Mouse (Mus musculus) neural tube, embryonic 15.5 days (tissue): ENCODE data around the gene Mast4. TPM values are rescaled to one million over a fixed set of nuclear protein-coding genes. Genes with fewer than 3 reads are reported as not detected.
A peak's percentile ranks its signal among the peaks of the same experiment; 100 is the strongest.

Source experiments
- ATAC-seq: fragments of 200-750 bp; cut with Nextera tagmentation; 2 replicates; pipeline ENCODE4 v1.8.0; 2017; ENCODE audit warnings: mild to moderate bottlenecking, moderate TSS enrichment, moderate library complexity; ENCODE audit not compliant: low FRiP score
- H3K27ac ChIP-seq: fragments of 300-500 bp; sonication (generic); replicated peaks from 2 replicates; pipeline ENCODE4 v1.5.1; 2015; ENCODE audit warnings: mild to moderate bottlenecking, inconsistent platforms
- H3K27me3 ChIP-seq: fragments of 300-500 bp; sonication (generic); replicated peaks from 2 replicates; pipeline ENCODE4 v1.6.1; 2015; ENCODE audit warnings: inconsistent platforms
- H3K36me3 ChIP-seq: fragments of 300-500 bp; sonication (generic); 2 replicates; pipeline ENCODE4 v1.6.1; 2015; ENCODE audit warnings: inconsistent platforms
- H3K4me1 ChIP-seq: fragments of 300-500 bp; sonication (generic); 2 replicates; pipeline ENCODE4 v1.6.1; 2015; ENCODE audit warnings: inconsistent platforms
- H3K4me2 ChIP-seq: fragments of 300-500 bp; sonication (generic); 2 replicates; pipeline ENCODE4 v1.6.1; 2015; ENCODE audit warnings: inconsistent platforms, mild to moderate bottlenecking, moderate library complexity
- H3K4me3 ChIP-seq: fragments of 300-500 bp; sonication (generic); replicated peaks from 2 replicates; pipeline ENCODE4 v1.5.1; 2015; ENCODE audit warnings: mild to moderate bottlenecking, inconsistent platforms
- H3K9ac ChIP-seq: fragments of 300-500 bp; sonication (generic); replicated peaks from 2 replicates; pipeline ENCODE4 v1.6.1; 2015; ENCODE audit warnings: mild to moderate bottlenecking, inconsistent platforms
- H3K9me3 ChIP-seq: fragments of 300-500 bp; sonication (generic); replicated peaks from 2 replicates; pipeline ENCODE4 v1.6.1; 2016; ENCODE audit warnings: inconsistent platforms
- WGBS: fragments of 180-500 bp; shearing (Covaris S2); methylation state at CpG from one replicate; pipeline ENCODE4 v1.1.7; 2015; ENCODE audit warnings: mixed read lengths; 5-methylcytosine and 5-hydroxymethylcytosine counted together
- polyA plus RNA-seq: library from polyadenylated mRNA; unstranded; fragments of >200 nt; fragmentation: Nextera tagmentation; extraction: Ambion mirVana; gene quantifications from 2 replicates; pipeline ENCODE4 v1.2.1, GENCODE M21; 2015

The Mast4 gene
- polyA plus RNA-seq, 1 experiment from 2014 or later = 24.7 TPM

DNA sequence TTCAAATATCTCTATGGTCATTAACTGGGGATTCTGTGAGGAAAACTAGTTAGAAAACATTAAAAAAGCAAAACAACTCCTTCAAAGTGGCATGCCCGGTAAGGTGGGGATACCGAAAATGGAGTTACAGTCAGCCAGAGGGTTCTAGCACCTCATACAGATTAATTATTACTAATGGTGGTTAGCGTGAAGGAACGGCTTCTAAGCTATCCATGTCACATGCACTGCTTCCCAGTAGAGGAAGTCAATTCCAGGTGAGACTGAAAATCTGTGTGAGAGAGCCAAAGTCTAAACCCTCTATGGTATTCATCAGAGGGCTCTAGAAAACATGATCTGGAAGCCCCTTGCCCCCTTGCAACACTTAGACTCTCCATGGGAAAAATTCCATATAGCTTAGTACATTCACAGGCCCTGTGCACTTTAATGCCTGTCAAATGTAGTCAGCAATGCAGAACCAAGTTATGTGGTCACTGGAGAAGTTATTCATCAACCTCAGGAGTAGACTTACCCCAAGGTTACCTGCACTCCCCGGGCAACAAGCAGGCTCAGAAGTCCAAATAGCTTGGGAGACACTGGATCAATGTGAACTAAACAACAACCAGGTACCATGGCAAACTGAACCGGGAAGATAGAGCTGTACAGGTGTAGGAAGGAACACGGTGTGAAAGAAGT lies 96.1 kb downstream of the Mast4 start:
- Histone ChIP-seq H3K9me3 (no peaks in the 10 kb centered on the region), H3K4me1 (no peaks in the 10 kb centered on the region), H3K27ac (no peak overlapping the region), H3K27me3 (no peaks in the 10 kb centered on the region), H3K4me2 (no peak overlapping the region), H3K9ac (no peak overlapping the region), H3K4me3 (no peak overlapping the region), H3K36me3 (no peaks in the 10 kb centered on the region)
- WGBS = 93% methylated on average over 7 of the region's 7 CpGs
- no peak for ATAC-seq

DNA sequence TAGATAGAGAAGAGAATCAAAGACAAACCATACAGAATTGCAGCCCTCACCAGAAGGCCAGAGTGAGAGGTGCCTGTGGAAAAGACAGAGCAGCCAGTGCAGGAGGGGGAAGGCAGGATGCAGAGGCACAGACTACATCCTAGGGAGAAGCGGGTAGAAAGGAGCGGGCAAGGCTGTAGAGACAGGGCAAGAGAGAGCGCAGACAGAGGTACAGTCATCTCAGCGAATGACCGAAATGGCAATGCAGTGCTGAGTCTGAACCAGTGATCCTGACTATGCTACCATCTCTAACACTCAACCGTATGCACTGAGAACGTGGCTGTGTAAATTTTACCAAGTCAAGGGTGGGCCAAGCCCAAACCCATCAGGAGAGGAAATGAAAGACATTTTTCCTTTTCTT lies 102.1 kb downstream of the Mast4 start:
- no peak for ATAC-seq
- H3K27ac ChIP-seq = no peak overlapping the region
- no peaks in the 10 kb centered on the region for H3K36me3 ChIP-seq
- H3K27me3 ChIP-seq = no peaks in the 10 kb centered on the region
- no peak overlapping the region for H3K4me3 ChIP-seq
- H3K4me2 ChIP-seq = no peak overlapping the region
- H3K4me1 ChIP-seq = no peaks in the 10 kb centered on the region
- no peak overlapping the region for H3K9ac ChIP-seq
- 93% methylated on average over 7 of the region's 7 CpGs for WGBS
- no peaks in the 10 kb centered on the region for H3K9me3 ChIP-seq

DNA sequence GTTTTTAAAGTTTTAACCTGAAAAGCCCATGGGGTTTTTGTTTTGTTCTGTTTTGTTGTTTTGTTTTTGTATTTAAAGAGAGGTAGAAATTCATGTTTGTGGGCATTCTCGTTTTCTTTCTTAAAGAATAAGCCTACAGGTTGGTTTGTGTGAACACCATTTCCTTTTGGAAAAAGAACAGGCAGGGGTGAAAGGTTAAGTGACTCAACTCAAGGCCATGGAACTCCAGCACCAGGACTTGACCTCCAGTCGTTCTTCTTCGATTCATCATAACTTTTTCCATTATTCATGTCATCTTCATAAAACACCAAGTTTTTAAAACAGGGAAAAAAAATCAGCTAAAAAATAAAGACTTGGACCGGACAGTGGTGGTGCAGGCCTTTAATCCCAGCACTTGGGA lies 105.2 kb downstream of the Mast4 start:
- WGBS = 90% methylated on average over 4 of the region's 4 CpGs

DNA sequence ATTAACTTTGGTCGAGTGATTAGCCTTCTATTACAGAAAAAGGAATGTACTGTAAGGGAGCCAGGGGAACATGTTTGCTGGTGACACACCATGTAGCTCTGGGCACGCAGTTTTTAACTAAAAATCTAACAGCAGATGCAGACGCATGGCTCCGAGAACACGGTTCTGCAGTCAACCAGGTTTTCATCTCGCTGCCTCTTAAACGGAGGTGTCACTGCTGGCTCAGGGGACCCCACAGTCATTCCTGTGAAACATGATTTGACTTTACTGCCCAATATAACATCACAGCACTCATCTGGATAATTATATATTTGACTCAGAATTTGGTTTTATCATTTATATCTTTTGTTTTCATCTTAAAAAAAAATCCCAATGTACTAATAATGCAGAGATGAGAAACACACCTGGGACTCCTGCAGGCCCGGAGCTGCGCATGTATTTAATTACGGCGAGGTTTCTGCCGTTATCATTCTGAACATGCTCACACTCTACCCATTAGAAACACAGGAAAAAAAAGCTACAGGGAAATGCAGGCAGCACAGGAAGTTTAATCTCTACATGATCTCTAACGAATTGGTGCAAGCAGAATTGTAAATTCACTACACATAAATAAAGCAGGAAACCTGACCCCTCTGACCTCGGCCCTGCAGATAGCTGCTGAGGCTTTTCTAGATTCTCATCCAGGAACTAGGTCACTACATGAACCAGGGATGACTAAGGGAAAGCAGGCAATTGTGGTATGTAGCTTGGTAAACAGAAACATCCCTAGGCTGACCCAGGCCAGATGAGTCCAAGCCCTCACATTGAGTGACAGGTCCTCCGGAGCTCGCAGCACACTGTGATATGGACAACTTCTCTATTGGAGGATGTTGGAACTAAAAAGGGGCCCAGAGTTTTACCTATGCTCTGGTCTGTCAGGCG lies 108.1 kb downstream of the Mast4 start:
- H3K4me2 ChIP-seq = peak overlapping the region; percentile 26
- 46% methylated on average over 17 of the region's 17 CpGs for WGBS

More for the DNA sequence above, 105.2 kb downstream of the Mast4 start:
- H3K36me3 ChIP-seq = no peaks in the 10 kb centered on the region
- no peak overlapping the region for H3K4me3 ChIP-seq
- no peak overlapping the region for H3K4me2 ChIP-seq
- no peaks in the 10 kb centered on the region for H3K27me3 ChIP-seq
- H3K9ac ChIP-seq = no peak overlapping the region
- peaks cover 14% of the 10 kb centered on the region for H3K4me1 ChIP-seq
- H3K27ac ChIP-seq = no peak overlapping the region
- no peaks in the 10 kb centered on the region for H3K9me3 ChIP-seq
- ATAC-seq = no peak

DNA sequence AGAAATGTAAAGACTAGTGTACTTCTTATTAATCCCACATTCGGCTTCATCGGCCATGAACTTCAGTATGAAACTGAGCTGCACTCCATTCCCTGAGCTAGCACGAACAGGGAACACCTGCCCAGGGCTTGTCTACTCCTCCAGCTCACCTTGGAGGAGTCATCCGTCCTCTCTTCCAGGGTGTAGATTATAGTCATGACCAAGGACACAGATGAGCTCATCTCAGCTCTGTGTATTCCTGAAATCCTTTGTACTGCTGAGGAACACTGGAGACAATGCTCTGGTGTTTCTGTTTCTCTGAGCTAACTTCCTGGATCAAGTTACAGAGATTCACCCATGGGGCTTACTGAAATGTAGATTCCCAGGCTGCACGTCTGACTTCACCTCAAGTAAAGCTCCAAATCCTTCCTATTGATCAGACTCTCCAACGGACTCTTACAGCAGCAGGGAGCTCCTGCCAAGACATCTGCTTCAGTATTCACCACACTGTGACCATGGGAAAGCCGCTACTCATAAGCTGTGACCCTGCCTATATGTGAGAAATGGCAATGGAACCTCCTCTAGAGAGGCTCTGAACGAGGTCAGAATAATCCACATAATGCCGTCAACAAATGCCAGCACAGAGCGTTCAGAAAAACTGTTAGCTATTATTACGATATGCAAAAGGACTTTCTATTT lies 108.9 kb downstream of the Mast4 start:
- peak overlapping the region; percentile 26 for H3K4me2 ChIP-seq
- peaks cover 14% of the 10 kb centered on the region for H3K4me1 ChIP-seq
- no peak for ATAC-seq
- H3K27me3 ChIP-seq = no peaks in the 10 kb centered on the region
- no peaks in the 10 kb centered on the region for H3K36me3 ChIP-seq
- WGBS = 57% methylated on average over 11 of the region's 11 CpGs
- no peak overlapping the region for H3K9ac ChIP-seq
- H3K4me3 ChIP-seq = no peak overlapping the region
- H3K27ac ChIP-seq = no peak overlapping the region
- H3K9me3 ChIP-seq = no peaks in the 10 kb centered on the region

More for the DNA sequence above, 108.1 kb downstream of the Mast4 start:
- no peaks in the 10 kb centered on the region for H3K27me3 ChIP-seq
- H3K4me1 ChIP-seq = peaks cover 14% of the 10 kb centered on the region
- peak; percentile 21; the same call in 1 of the 2 replicates for ATAC-seq
- no peak overlapping the region for H3K27ac ChIP-seq
- no peaks in the 10 kb centered on the region for H3K9me3 ChIP-seq
- H3K4me3 ChIP-seq = no peak overlapping the region
- no peaks in the 10 kb centered on the region for H3K36me3 ChIP-seq
- no peak overlapping the region for H3K9ac ChIP-seq

DNA sequence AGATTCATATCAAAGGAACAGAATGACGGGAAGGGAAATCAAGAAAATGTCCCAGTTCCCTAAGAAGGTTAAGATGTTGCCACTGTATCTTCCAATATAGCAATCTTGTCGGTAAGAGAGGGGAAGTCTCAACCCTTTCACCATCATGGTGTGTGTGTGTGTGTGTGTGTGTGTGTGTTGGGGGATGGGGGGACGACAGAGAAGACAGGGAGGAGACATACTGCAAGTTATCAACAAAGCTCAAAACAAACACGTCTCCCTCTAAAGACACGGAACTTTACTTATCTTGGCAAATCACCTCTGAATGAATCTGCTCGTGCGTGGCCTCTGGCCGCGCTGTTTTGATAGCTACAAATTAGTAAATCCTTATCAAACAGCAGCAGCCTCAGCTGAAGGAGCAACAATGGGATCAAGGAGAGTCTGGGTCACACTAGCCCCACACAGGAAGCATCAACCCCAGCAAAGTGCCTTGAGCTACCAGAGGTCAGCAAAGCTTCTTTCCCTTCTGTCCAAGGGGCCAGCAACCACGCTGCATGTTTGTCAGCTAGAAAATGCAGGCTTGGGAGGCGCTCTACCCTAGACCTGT lies 113.7 kb downstream of the Mast4 start:
- H3K27ac ChIP-seq = no peak overlapping the region
- WGBS = 74% methylated on average over 11 of the region's 11 CpGs
- H3K9me3 ChIP-seq = no peaks in the 10 kb centered on the region
- no peaks in the 10 kb centered on the region for H3K27me3 ChIP-seq
- no peak overlapping the region for H3K4me2 ChIP-seq
- no peak overlapping the region for H3K4me3 ChIP-seq
- no peak overlapping the region for H3K9ac ChIP-seq
- H3K36me3 ChIP-seq = no peaks in the 10 kb centered on the region
- no peak for ATAC-seq
- H3K4me1 ChIP-seq = peaks cover 4% of the 10 kb centered on the region; the same call in 1 of the 2 replicates

DNA sequence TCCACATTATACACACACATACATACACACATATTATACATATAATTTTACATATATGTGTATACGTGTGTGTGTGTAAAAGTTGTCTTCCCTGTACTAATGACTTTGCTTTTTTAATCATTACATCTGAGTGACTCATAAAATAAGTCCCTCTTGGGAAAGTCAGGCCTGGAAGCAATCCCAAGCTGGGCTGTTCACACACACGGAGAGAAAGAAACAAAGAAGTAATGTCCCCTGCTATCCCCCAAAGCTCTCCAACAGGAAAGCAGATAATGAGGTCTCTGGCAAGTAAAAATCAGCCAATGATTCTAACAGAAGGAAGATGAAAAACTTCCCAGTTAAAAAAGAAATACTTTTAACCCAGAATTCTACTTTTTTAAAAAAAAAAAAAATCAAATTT lies 114.3 kb downstream of the Mast4 start:
- Histone ChIP-seq H3K27me3 (no peaks in the 10 kb centered on the region), H3K4me3 (no peak overlapping the region), H3K36me3 (no peaks in the 10 kb centered on the region), H3K4me1 (no peaks in the 10 kb centered on the region), H3K27ac (no peak overlapping the region), H3K4me2 (no peak overlapping the region), H3K9me3 (no peaks in the 10 kb centered on the region), H3K9ac (no peak overlapping the region)
- WGBS = 35% methylated on average over 2 of the region's 2 CpGs
- no peak for ATAC-seq

DNA sequence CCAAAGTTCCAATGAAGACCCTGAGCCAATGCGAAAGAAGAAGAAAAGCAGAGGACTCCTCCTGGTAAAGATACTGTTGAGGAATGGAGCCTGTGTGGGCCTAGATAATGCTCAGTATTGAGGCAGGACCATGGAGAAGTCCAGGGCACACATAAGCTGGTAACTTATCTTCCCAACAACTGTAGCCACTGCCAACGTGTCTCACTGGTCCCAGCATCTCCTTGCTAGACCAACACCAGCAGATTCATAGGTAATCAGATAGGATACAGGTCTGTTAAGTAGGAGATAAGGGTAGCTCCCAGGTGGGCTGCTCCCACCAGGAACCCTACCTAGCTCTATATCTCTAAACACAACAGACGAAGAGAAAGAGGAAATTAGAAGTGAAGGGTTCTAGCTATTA lies 116.8 kb downstream of the Mast4 start:
- 89% methylated on average over 3 of the region's 3 CpGs for WGBS
- no peak overlapping the region for H3K27ac ChIP-seq
- H3K9me3 ChIP-seq = no peaks in the 10 kb centered on the region

DNA sequence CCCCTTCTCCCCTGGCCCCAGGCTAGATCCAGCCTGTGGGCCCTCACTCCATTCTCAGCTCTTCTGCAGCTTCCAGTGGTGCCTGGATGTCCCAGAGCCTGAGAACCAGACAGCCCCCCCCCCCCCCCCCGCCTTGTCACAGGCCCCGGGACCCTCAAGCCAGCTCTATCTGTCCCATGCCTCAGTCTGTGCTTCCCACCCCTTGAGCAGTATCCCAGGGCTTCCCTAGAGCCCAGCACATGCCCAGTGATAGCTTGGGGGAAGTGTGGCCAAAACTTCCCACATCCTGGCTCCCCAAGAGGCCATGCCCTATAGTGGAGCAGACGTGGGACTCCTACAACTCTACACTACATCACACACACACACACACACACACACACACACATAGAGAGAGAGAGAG lies 119.8 kb downstream of the Mast4 start:
- Histone ChIP-seq H3K9me3 (no peaks in the 10 kb centered on the region), H3K9ac (no peak overlapping the region), H3K27ac (no peak overlapping the region), H3K36me3 (no peaks in the 10 kb centered on the region), H3K4me2 (no peak overlapping the region), H3K27me3 (no peaks in the 10 kb centered on the region), H3K4me1 (no peaks in the 10 kb centered on the region; the same call in 1 of the 2 replicates), H3K4me3 (no peak overlapping the region)
- 96% methylated on average over 3 of the region's 3 CpGs for WGBS
- ATAC-seq = no peak

More for the DNA sequence above, 116.8 kb downstream of the Mast4 start:
- Histone ChIP-seq H3K4me1 (no peaks in the 10 kb centered on the region), H3K9ac (no peak overlapping the region), H3K4me2 (no peak overlapping the region), H3K4me3 (no peak overlapping the region), H3K36me3 (no peaks in the 10 kb centered on the region), H3K27me3 (no peaks in the 10 kb centered on the region)
- ATAC-seq = no peak

DNA sequence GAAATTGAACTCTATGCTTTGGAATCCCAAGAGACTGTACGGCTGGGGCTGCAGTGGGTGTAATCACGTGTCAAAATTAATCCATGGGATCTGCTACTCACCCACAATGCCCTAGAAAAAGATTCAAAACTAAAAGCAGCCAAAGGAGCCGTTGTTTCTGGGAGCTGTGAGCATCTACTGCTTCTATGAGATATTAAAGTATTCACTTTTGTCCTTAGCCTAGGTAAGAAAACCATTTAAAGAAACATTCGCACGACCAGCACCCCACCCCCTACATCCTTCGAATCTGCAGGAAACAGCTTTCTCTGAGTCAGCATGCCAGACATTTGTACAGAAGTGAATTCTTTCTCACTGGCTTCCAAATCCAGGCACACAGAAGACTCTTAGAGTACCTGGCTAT lies 122.3 kb downstream of the Mast4 start:
- Histone ChIP-seq H3K4me3 (no peak overlapping the region), H3K27me3 (no peaks in the 10 kb centered on the region), H3K4me1 (no peaks in the 10 kb centered on the region; the same call in 1 of the 2 replicates), H3K36me3 (no peaks in the 10 kb centered on the region), H3K4me2 (no peak overlapping the region), H3K9me3 (no peaks in the 10 kb centered on the region), H3K9ac (no peak overlapping the region), H3K27ac (no peak overlapping the region)
- no peak for ATAC-seq
- WGBS = 80% methylated on average over 6 of the region's 6 CpGs

DNA sequence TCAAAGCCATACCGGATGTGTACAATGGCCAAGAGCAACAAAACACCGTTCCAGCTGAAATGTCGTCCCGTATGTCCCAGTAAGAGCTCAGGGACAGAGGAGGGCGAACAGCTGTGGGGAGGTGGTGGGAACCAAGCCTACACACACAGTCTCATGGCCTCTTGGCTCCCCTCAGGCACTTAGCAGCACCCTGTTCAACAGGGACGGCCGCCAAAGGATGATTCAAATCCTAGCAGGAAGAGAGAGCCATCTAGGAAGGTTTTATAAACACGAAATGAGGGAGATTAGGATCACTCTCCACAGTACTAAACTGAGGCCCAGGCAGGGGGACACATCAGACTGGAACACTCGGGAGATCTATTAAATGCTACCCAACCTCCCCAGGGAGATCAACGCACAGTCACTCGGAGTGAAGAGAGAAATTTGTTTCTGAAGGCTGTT lies 122.8 kb downstream of the Mast4 start:
- 73% methylated on average over 11 of the region's 11 CpGs for WGBS
- Histone ChIP-seq H3K9me3 (no peaks in the 10 kb centered on the region), H3K36me3 (no peaks in the 10 kb centered on the region), H3K27me3 (no peaks in the 10 kb centered on the region), H3K4me3 (no peak overlapping the region), H3K4me2 (no peak overlapping the region), H3K27ac (no peak overlapping the region), H3K4me1 (no peaks in the 10 kb centered on the region; the same call in 1 of the 2 replicates), H3K9ac (no peak overlapping the region)
- ATAC-seq = no peak
